Mouse (Mus musculus) liver, embryonic 15.5 days (tissue): ENCODE results near the gene Fgfr2. TPM values are rescaled to one million over a fixed set of nuclear protein-coding genes. Genes with fewer than 3 reads are reported as not detected.

Experiments
- ATAC-seq: fragments of 200-750 bp; cut with Nextera tagmentation; 2 replicates; pipeline ENCODE4 v1.8.0; 2017; ENCODE audit warnings: moderate number of reproducible peaks, mild to moderate bottlenecking, moderate library complexity; ENCODE audit not compliant: insufficient read depth
- H3K27ac ChIP-seq: fragments of 300-500 bp; sonication (generic); replicated peaks from 2 replicates; pipeline ENCODE4 v1.5.1; 2015; ENCODE audit warnings: mild to moderate bottlenecking, inconsistent platforms
- H3K27me3 ChIP-seq: fragments of 300-500 bp; sonication (generic); 2 replicates; pipeline ENCODE4 v1.6.1; 2015; ENCODE audit warnings: mild to moderate bottlenecking, inconsistent platforms
- H3K36me3 ChIP-seq: fragments of 300-500 bp; sonication (generic); replicated peaks from 2 replicates; pipeline ENCODE4 v1.6.1; 2015; ENCODE audit warnings: moderate library complexity, mild to moderate bottlenecking, inconsistent platforms
- H3K4me1 ChIP-seq: fragments of 300-500 bp; sonication (generic); replicated peaks from 2 replicates; pipeline ENCODE4 v1.6.1; 2015; ENCODE audit warnings: inconsistent platforms
- H3K4me2 ChIP-seq: fragments of 300-500 bp; sonication (generic); 2 replicates; pipeline ENCODE4 v1.6.1; 2015; ENCODE audit warnings: moderate library complexity, mild to moderate bottlenecking, inconsistent platforms
- H3K4me3 ChIP-seq: fragments of 300-500 bp; sonication (generic); replicated peaks from 2 replicates; pipeline ENCODE4 v1.5.1; 2015; ENCODE audit warnings: mild to moderate bottlenecking, inconsistent platforms
- H3K9ac ChIP-seq: fragments of 300-500 bp; sonication (generic); 2 replicates; pipeline ENCODE4 v1.6.1; 2015; ENCODE audit warnings: moderate library complexity, mild to moderate bottlenecking, inconsistent platforms
- H3K9me3 ChIP-seq: fragments of 300-500 bp; sonication (generic); replicated peaks from 2 replicates; pipeline ENCODE4 v1.6.1; 2016; ENCODE audit warnings: inconsistent platforms
- WGBS: fragments of 180-500 bp; shearing (Covaris S2); methylation state at CpG from one replicate; pipeline ENCODE4 v1.1.7; 2015; ENCODE audit warnings: mixed read lengths; ENCODE audit not compliant: insufficient replicate concordance; 5-methylcytosine and 5-hydroxymethylcytosine counted together
- polyA plus RNA-seq: library from polyadenylated mRNA; unstranded; fragments of >200 nt; fragmentation: Nextera tagmentation; extraction: Ambion mirVana; gene quantifications from 2 replicates; pipeline ENCODE4 v1.2.1, GENCODE M21; 2015

The Fgfr2 gene
- polyA plus RNA-seq, 1 experiment from 2014 or later, result 10.5 TPM

DNA sequence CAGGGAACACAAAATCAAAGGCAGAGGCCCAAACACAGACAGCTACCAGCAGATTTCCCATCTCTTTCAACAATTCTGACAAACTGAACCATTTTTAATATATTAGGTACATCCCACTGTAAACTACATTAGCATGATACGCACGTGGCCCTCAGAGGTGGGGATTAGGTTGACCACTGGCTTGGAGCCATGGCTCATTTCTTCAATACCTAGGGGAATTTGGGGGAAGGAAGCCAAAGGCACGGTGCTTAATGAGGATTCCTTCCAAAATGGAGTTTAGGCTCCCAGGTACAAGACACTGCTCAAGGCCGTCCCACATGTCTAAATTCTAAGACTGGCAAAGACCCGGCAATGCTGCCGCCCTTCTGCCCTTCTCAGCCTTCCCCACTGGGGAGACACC, 120.9 kb downstream of the Fgfr2 start:
- Histone ChIP-seq H3K9ac (no peak overlapping the region), H3K9me3 (no peaks in the 10 kb centered on the region), H3K4me2 (no peak overlapping the region), H3K27me3 (no peaks in the 10 kb centered on the region), H3K36me3 (no peaks in the 10 kb centered on the region), H3K4me1 (peaks cover 8% of the 10 kb centered on the region), H3K4me3 (no peak overlapping the region), H3K27ac (no peak overlapping the region)
- WGBS, result 89% methylated on average over 6 of the region's 6 CpGs
- no peak for ATAC-seq

DNA sequence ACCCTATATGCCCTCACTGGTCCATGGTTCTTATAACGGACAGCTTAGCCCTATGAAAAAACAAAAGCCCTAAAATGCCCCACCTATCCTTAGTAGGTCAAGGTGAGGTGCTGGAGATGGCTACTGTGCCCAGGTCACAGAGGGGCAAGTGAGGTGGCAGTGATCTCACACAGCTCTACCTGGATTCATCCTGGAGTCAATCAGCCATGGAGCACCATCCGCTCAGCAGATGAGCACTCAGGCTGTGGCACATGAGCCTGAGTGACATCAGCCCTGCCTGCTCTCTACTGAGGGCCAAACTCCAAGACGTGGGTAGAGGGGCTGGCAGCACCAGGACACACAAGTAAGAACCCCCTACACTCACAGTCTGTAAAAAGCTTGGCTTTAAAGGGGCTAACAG, 121.8 kb downstream of the Fgfr2 start:
- H3K9me3 ChIP-seq, result no peaks in the 10 kb centered on the region
- no peak for ATAC-seq
- no peaks in the 10 kb centered on the region for H3K27me3 ChIP-seq
- H3K9ac ChIP-seq, result no peak overlapping the region
- peaks cover 8% of the 10 kb centered on the region for H3K4me1 ChIP-seq
- H3K4me3 ChIP-seq, result no peak overlapping the region
- no peak overlapping the region for H3K4me2 ChIP-seq
- 70% methylated on average over 3 of the region's 3 CpGs for WGBS
- no peaks in the 10 kb centered on the region; the same call in 1 of the 2 replicates for H3K36me3 ChIP-seq
- H3K27ac ChIP-seq, result no peak overlapping the region

DNA sequence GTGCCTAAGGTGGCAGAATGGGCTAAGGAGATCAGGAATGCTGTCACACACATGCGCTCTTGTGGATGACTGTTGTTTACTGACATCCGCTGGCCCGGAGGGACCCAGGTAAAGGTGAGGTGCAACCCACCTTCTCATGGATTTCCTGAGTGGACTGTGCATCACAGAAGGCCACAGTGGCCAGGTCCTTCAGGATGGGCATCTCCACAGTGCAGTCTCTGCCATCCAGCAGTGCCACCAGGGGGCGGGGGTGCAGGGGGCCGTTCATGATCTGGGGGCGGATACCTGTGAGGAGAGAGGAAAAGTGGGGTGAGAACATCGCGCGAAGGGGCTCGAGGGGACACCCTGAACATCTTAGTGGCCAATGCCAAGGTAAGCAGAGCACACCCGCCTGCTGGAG, 124.1 kb downstream of the Fgfr2 start:
- Histone ChIP-seq H3K27ac (no peak overlapping the region), H3K36me3 (no peaks in the 10 kb centered on the region; the same call in 1 of the 2 replicates), H3K4me2 (no peak overlapping the region), H3K4me1 (peaks cover 8% of the 10 kb centered on the region), H3K9ac (no peak overlapping the region), H3K9me3 (no peaks in the 10 kb centered on the region), H3K27me3 (no peaks in the 10 kb centered on the region), H3K4me3 (no peak overlapping the region)
- 79% methylated on average over 11 of the region's 11 CpGs for WGBS
- no peak for ATAC-seq

DNA sequence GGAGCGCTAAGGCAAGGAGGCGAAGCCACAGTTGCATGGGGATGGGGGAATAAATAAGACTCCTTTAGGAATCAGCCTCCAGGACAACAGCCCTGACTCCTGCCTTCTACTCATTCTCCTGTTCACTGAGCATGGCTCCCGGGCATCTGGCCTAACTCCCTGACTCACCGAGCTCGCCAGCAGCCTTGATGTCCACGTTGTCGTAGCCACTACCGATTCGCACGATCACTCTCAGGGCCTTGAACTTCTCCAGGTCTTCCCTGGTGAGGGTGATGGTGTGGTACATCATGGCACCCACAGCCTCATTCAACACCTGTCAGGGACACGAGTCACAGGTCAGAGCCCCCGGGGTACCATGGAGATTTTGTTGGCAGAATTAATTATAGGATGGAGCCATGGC, 124.5 kb downstream of the Fgfr2 start:
- no peak overlapping the region for H3K27ac ChIP-seq
- 80% methylated on average over 12 of the region's 12 CpGs for WGBS
- H3K27me3 ChIP-seq, result no peaks in the 10 kb centered on the region
- H3K4me2 ChIP-seq, result no peak overlapping the region
- peaks cover 6% of the 10 kb centered on the region for H3K4me1 ChIP-seq
- no peak for ATAC-seq
- H3K9ac ChIP-seq, result no peak overlapping the region
- no peaks in the 10 kb centered on the region; the same call in 1 of the 2 replicates for H3K36me3 ChIP-seq
- H3K4me3 ChIP-seq, result no peak overlapping the region
- no peaks in the 10 kb centered on the region for H3K9me3 ChIP-seq

DNA sequence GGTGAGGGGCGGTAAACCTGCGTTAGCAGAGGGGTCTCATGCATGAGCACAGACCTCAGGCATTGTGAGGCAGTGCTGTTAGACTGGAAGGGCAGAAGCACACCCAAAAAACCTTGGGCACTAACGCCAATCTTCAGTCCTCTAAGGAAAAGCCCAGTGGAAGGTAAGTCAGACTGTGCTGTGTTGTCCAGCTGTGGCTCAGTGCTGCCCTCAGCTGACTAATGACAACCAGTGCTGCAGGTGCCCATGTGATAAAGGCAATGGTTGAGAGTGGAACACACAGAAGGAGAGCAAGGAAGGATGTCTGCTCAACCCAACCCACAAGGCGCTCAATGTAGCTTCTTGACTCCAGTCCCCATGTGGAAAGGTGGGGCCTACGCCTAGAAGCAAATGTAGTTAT, 126.8 kb downstream of the Fgfr2 start:
- WGBS, result 74% methylated on average over 5 of the region's 5 CpGs
- no peak overlapping the region for H3K4me2 ChIP-seq
- no peaks in the 10 kb centered on the region for H3K27me3 ChIP-seq
- no peak for ATAC-seq
- no peak overlapping the region for H3K9ac ChIP-seq
- no peak overlapping the region for H3K27ac ChIP-seq
- no peaks in the 10 kb centered on the region for H3K4me1 ChIP-seq
- H3K9me3 ChIP-seq, result no peaks in the 10 kb centered on the region
- no peaks in the 10 kb centered on the region; the same call in 1 of the 2 replicates for H3K36me3 ChIP-seq
- no peak overlapping the region for H3K4me3 ChIP-seq

DNA sequence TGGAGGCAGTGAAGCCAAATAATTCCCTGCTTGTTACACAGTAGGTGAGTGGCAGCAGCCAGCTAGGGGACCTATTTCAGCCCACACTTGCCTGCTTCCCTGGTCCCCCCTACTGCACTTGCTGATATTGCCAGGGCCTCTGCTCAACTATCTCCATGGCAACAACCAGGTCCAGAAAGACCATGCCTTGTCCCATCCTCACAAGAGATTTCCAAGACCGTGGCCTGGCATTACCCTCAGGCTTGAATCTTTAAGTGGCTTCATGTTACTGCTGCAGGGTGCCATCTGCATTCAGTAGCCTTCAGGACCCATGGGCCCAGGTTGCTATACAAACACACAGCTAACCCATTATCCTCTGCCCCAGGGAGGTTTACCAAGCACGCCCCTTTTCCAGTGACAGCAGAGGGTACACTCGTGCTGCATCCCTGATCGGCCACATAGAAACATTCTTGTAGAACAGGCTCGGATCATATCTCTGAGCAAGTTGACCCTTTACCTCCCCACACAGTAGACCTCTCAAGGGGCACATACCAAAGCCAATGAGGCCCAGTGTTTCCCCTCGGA, 128.4 kb downstream of the Fgfr2 start:
- peaks cover 12% of the 10 kb centered on the region; the same call in 1 of the 2 replicates for H3K36me3 ChIP-seq
- no peaks in the 10 kb centered on the region for H3K27me3 ChIP-seq
- no peak overlapping the region for H3K4me3 ChIP-seq
- no peak overlapping the region for H3K9ac ChIP-seq
- ATAC-seq, result no peak
- WGBS, result 70% methylated on average over 6 of the region's 6 CpGs
- no peaks in the 10 kb centered on the region for H3K9me3 ChIP-seq
- no peak overlapping the region for H3K27ac ChIP-seq
- no peaks in the 10 kb centered on the region for H3K4me1 ChIP-seq
- no peak overlapping the region for H3K4me2 ChIP-seq

DNA sequence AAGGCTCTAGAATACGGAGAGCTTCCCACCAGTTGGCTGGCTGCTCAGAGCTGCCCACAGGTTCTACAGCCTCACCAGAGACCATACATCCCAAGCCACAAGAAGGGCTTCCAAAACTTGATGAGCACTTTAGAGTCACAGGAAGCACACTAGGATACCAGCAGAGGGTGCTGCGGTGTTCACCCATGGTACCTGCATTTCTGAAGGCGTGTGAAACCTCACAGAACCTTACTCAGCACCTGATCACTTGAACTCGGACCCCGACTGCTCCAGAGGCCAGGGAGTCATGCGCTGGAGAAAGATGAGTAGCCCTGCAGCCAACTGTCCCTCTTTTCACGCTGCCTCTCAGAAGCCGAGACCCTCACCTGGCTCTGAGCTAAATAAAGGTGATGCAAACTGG, 129.0 kb downstream of the Fgfr2 start:
- Histone ChIP-seq H3K9me3 (no peaks in the 10 kb centered on the region), H3K9ac (no peak overlapping the region), H3K4me3 (no peak overlapping the region), H3K36me3 (peaks cover 16% of the 10 kb centered on the region; the same call in 1 of the 2 replicates), H3K4me1 (no peaks in the 10 kb centered on the region), H3K27ac (no peak overlapping the region), H3K27me3 (no peaks in the 10 kb centered on the region), H3K4me2 (no peak overlapping the region)
- WGBS, result 70% methylated on average over 8 of the region's 8 CpGs
- ATAC-seq, result no peak

DNA sequence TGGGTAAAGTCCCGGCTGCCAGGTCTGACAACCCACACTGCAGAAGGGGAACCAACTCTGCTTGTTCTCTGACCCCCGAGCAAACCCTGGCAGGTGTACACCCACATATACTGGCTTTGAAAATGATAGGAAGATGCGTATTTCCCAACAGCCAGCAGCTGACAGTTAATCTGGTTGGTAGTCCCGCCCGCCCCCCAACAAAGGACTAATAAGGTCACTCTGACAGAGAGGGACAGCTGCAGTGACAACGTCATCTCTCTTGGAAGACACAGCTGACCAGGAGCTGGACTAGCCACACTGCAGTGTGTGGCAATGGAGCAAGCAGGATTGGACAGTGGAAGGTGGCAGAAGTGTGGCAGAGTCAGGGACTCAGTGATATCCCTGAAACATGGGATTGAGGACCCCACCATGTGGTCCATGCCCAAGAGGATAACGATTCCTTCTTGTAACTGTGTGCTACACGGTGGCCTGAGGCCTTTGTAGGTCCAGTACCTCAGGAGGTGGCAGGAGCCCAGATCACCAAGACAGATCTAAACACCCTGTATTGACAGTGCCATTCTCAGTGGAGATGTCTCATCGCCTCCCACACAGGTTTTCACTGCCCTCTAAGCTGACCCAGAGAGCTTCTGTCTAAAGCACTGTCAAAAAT, 130.1 kb downstream of the Fgfr2 start:
- 75% methylated on average over 9 of the region's 9 CpGs for WGBS
- Histone ChIP-seq H3K9me3 (no peaks in the 10 kb centered on the region), H3K27ac (no peak overlapping the region), H3K4me2 (no peak overlapping the region), H3K9ac (no peak overlapping the region), H3K4me3 (no peak overlapping the region), H3K36me3 (peaks cover 18% of the 10 kb centered on the region; the same call in 1 of the 2 replicates), H3K27me3 (no peaks in the 10 kb centered on the region), H3K4me1 (no peaks in the 10 kb centered on the region)
- no peak for ATAC-seq

DNA sequence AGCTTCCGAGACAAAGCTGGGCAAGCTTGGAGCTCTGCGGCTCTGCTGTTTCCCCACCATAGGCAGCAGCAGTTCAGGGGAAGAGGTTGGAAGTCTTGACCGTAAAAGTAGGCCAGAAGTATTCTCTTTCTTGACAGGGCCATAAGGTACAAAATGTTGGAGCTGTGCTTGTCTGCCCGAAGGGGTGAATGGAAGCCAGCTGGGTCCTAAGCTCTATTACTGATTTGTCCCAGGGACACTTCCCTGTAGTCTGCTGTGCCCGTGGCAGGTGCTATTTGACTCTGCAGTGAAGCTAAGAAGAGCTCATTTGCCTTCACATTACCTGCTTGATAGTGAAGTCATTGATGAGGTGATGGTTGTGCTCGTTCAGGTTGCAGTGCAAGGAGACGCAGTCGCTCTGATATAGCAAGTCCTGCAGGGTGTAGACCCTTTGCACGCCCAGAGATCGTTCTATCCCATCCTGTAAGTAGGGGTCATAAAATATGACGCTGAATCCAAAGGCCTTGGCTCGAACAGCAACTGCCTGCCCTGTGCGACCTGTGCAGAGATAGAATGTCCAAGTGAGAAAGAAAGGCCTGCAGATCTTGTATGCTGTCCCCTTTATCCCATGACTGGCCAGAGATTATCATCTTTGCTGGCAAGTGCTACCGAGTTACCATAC, 131.8 kb downstream of the Fgfr2 start:
- WGBS, result 83% methylated on average over 14 of the region's 14 CpGs
- peaks cover 26% of the 10 kb centered on the region for H3K36me3 ChIP-seq
- H3K27me3 ChIP-seq, result no peaks in the 10 kb centered on the region
- H3K4me3 ChIP-seq, result no peak overlapping the region
- H3K4me2 ChIP-seq, result no peak overlapping the region
- ATAC-seq, result no peak
- no peaks in the 10 kb centered on the region for H3K4me1 ChIP-seq
- H3K9me3 ChIP-seq, result no peaks in the 10 kb centered on the region
- H3K27ac ChIP-seq, result no peak overlapping the region
- no peak overlapping the region for H3K9ac ChIP-seq

DNA sequence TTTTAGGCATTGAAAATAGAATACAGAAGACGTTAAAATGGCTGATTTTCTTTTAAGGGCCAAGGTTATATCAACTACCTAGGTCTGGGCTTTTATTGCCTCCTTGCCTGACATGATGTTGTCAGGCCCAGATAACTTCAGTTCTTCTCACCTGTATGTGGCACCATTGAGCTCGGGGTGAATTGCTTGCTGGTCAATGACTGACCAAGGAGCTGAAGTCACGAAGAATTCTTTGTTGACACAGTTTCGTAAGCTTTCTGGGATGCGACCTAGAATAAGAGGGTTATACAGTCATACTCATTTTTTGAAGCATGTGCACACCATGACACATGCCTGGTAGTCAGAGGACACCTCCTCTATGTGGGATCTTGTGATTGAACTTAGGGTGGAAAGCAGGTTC, 133.3 kb downstream of the Fgfr2 start:
- H3K27me3 ChIP-seq, result no peaks in the 10 kb centered on the region
- H3K4me2 ChIP-seq, result no peak overlapping the region
- H3K4me1 ChIP-seq, result no peaks in the 10 kb centered on the region
- H3K27ac ChIP-seq, result no peak overlapping the region
- 78% methylated on average over 5 of the region's 5 CpGs for WGBS
- no peak for ATAC-seq
- H3K4me3 ChIP-seq, result no peak overlapping the region
- H3K9me3 ChIP-seq, result no peaks in the 10 kb centered on the region
- no peak overlapping the region for H3K9ac ChIP-seq
- peaks cover 38% of the 10 kb centered on the region for H3K36me3 ChIP-seq

DNA sequence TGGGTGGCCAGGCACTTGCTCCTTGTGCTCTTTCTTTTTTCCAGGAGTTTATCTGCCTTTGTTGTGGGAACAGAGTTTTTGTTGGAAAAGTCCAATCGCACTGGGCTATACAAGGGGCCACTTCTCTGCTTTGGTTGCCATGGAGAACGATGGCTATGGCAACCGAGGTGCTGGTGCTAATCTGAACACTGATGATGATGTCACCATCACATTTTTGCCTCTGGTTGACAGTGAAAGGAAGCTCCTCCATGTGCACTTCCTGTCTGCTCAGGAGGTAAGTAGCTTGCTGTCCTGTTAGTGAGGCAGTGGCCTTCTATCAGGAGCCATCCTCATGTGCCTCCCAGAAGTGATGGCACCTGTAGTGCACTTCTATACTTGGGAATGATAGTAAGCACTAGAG, 140.5 kb downstream of the Fgfr2 start:
- 60% methylated on average over 3 of the region's 3 CpGs for WGBS
- ATAC-seq, result no peak
- peaks cover 57% of the 10 kb centered on the region for H3K36me3 ChIP-seq

More for the DNA sequence above, 140.5 kb downstream of the Fgfr2 start:
- Histone ChIP-seq H3K27me3 (no peaks in the 10 kb centered on the region), H3K4me1 (no peaks in the 10 kb centered on the region), H3K9me3 (no peaks in the 10 kb centered on the region), H3K9ac (no peak overlapping the region), H3K4me2 (no peak overlapping the region), H3K4me3 (no peak overlapping the region), H3K27ac (no peak overlapping the region)
